In the genomic region with DNA sequence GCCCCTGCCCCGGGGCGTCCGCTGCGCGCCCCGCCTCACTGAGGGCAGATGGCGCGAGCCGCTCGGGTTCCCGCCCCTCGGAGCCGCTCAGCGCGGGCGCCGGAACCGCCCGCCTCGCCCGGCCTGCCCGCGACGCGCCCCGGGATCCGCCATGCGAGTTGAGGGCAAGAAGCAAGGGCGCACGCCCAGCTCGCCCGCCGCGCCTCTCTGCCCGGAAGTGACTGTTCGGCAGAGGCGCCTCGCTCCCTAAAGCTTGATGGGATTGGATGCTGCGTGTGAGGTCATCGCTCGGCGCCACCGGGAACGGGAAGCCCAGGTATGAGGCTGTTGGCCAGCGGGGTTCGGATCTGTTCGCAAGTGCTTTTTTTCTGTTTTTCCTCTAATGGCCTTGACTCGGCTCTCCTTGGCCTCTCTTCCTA, we compare ENCODE assay signal across 8 mouse cellular contexts. TPM values are rescaled to one million over a fixed set of nuclear protein-coding genes. Genes with fewer than 3 reads are reported as not detected.
DNase-seq lines count a peak whose midpoint lies in the region; ATAC-seq lines count a peak whose summit lies in the region.

A gene (minus strand): TSS at position 207 of the 419 bp plus-strand sequence.
A gene (plus strand): TSS at position 276 of the 419 bp plus-strand sequence.

- H3K4me3 ChIP-seq in brown adipose tissue, adult 24 weeks (ENCODE audit: insufficient read depth, low read depth, low read length), result peak within 1 kb of the TSS; percentile 95
- H3K4me3 ChIP-seq in heart, embryonic 13.5 days, result peak within 1 kb of the TSS; percentile 83
- H3K4me3 ChIP-seq in liver, embryonic 12.5 days, result peak within 1 kb of the TSS; percentile 88
- H3K4me3 ChIP-seq in stomach, embryonic 15.5 days (replicated peaks), result peak within 1 kb of the TSS; percentile 91

- H3K27ac ChIP-seq in brown adipose tissue, adult 24 weeks (replicated peaks; ENCODE audit: low read depth, low read length), result peak within 1 kb of the TSS; percentile 79
- H3K27ac ChIP-seq in heart, embryonic 13.5 days (replicated peaks), result peak within 1 kb of the TSS; percentile 94
- peak within 1 kb of the TSS; percentile 97 for H3K27ac ChIP-seq in liver, embryonic 12.5 days
- H3K27ac ChIP-seq in stomach, embryonic 15.5 days, result peak within 1 kb of the TSS; percentile 97

- no peaks in the 10 kb centered on the region for H3K27me3 ChIP-seq in heart, embryonic 13.5 days (replicated peaks)
- no peaks in the 10 kb centered on the region for H3K27me3 ChIP-seq in liver, embryonic 12.5 days (replicated peaks)
- H3K27me3 ChIP-seq in stomach, embryonic 15.5 days (replicated peaks), result no peaks in the 10 kb centered on the region

- H3K9me3 ChIP-seq in heart, embryonic 13.5 days, result no peaks in the 10 kb centered on the region
- H3K9me3 ChIP-seq in liver, embryonic 12.5 days (replicated peaks), result no peaks in the 10 kb centered on the region
- H3K9me3 ChIP-seq in stomach, embryonic 15.5 days, result no peaks in the 10 kb centered on the region

- under 1% methylated on average over 48 of the region's 48 CpGs for WGBS in heart, embryonic 13.5 days
- under 1% methylated on average over 48 of the region's 48 CpGs for WGBS in liver, embryonic 12.5 days (ENCODE audit: insufficient replicate concordance)
- 0% methylated on average over 48 of the region's 48 CpGs for WGBS in stomach, embryonic 15.5 days

- DNase-seq in CD4-positive, CD25-positive, alpha-beta regulatory T cell, adult 2 months (ENCODE audit: low read depth, low spot score), result peak; percentile 96
- peak; percentile 65 for DNase-seq in fat pad, adult 2 months (ENCODE audit: extremely low read depth, low read depth, low spot score)
- DNase-seq in kidney, postnatal 10 days, result peak; percentile 99
- DNase-seq in natural killer cell, adult 2 months (ENCODE audit: low spot score in 2 of 2), result peak; percentile 88 to 92

- H3K9ac ChIP-seq in heart, embryonic 13.5 days, result peak within 1 kb of the TSS; percentile 94
- H3K9ac ChIP-seq in liver, embryonic 12.5 days, result peak within 1 kb of the TSS; percentile 92
- peak within 1 kb of the TSS; percentile 96 for H3K9ac ChIP-seq in stomach, embryonic 15.5 days

- peak; percentile 96 for ATAC-seq in heart, embryonic 13.5 days (ENCODE audit: extremely low read depth, insufficient number of reproducible peaks, low FRiP score, low TSS enrichment)
- peak; percentile 97 for ATAC-seq in liver, embryonic 12.5 days
- peak; percentile 99 for ATAC-seq in stomach, embryonic 15.5 days (ENCODE audit: insufficient read depth, low FRiP score, low read depth)

- H3K4me1 ChIP-seq in brown adipose tissue, adult 24 weeks (ENCODE audit: control insufficient read depth, insufficient read depth, insufficient read length, low read length), result peaks cover 2% of the 10 kb centered on the region; the same call in 1 of the 2 replicates
- peaks cover 36% of the 10 kb centered on the region for H3K4me1 ChIP-seq in heart, embryonic 13.5 days
- H3K4me1 ChIP-seq in liver, embryonic 12.5 days, result peaks cover 38% of the 10 kb centered on the region
- H3K4me1 ChIP-seq in stomach, embryonic 15.5 days, result peaks cover 9% of the 10 kb centered on the region

- peaks cover 3% of the 10 kb centered on the region for H3K36me3 ChIP-seq in heart, embryonic 13.5 days
- H3K36me3 ChIP-seq in liver, embryonic 12.5 days, result peaks cover 14% of the 10 kb centered on the region
- H3K36me3 ChIP-seq in stomach, embryonic 15.5 days, result no peaks in the 10 kb centered on the region

- H3K4me2 ChIP-seq in heart, embryonic 13.5 days, result peak within 1 kb of the TSS; percentile 87
- peak within 1 kb of the TSS; percentile 88 for H3K4me2 ChIP-seq in liver, embryonic 12.5 days
- peak within 1 kb of the TSS; percentile 71 for H3K4me2 ChIP-seq in stomach, embryonic 15.5 days

RNA-seq across cellular contexts. Expression of the first gene that starts in this region (rescaled TPM):
- polyA plus RNA-seq in brown adipose tissue, adult 24 weeks (2012; ENCODE audit: insufficient read depth, insufficient read length, missing spikeins), result 6.5 and 7.8 TPM in 2 replicates
- 3.7 and 5.8 TPM in 2 replicates for polyA plus RNA-seq in heart, embryonic 13.5 days (2015; fragmentation: Nextera tagmentation; extraction: Ambion mirVana)
- polyA plus RNA-seq in liver, embryonic 12.5 days (2016; fragmentation: Nextera tagmentation; extraction: Ambion mirVana), result 13.0 and 13.8 TPM in 2 replicates
- polyA plus RNA-seq in stomach, embryonic 15.5 days (2015; fragmentation: Nextera tagmentation; extraction: Ambion mirVana), result 12.2 and 14.1 TPM in 2 replicates

RNA-seq across cellular contexts. Expression of the second gene that starts in this region (rescaled TPM):
- 13.5 and 14.7 TPM in 2 replicates for polyA plus RNA-seq in brown adipose tissue, adult 24 weeks (2012; ENCODE audit: insufficient read depth, insufficient read length, missing spikeins)
- 8.4 and 11.0 TPM in 2 replicates for polyA plus RNA-seq in heart, embryonic 13.5 days (2015; fragmentation: Nextera tagmentation; extraction: Ambion mirVana)
- polyA plus RNA-seq in liver, embryonic 12.5 days (2016; fragmentation: Nextera tagmentation; extraction: Ambion mirVana), result 13.0 and 15.3 TPM in 2 replicates
- polyA plus RNA-seq in stomach, embryonic 15.5 days (2015; fragmentation: Nextera tagmentation; extraction: Ambion mirVana), result 18.3 and 21.3 TPM in 2 replicates

Comparison
In these comparisons a context has a peak if more than half of its experiments do, and no peak if none do; other contexts are left out.
1. Peak in every context shown above with its lines: DNase-seq, ATAC-seq, H3K4me3 ChIP-seq and H3K27ac ChIP-seq.